Comparison of ENCODE assay signal across 8 mouse cellular contexts in the genomic region with DNA sequence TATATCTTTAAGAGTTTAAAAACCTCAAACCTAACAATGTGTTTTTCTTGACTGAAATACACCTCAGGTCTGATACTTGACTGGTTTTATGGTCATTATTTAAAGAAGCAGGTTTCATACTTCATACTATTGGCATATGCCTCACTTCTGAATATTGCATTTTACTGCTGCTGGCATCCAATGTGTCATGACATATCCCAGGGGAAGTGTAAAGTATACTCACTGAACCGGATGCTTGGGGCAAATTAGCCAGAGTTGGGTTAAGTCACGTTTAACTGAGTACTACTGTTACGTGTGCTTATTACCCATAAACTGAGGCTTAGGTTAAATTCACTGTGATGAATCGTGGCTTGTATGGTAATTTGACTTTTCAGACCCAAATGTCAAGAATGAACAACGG. TPM values are rescaled to one million over a fixed set of nuclear protein-coding genes. Genes with fewer than 3 reads are reported as not detected.
DNase-seq lines count a peak whose midpoint lies in the region; ATAC-seq and TF ChIP-seq lines count a peak whose summit lies in the region.

No protein-coding gene starts in this region.

- no peaks in the 10 kb centered on the region for H3K9me3 ChIP-seq in heart, embryonic 11.5 days (replicated peaks; ENCODE audit: control insufficient read depth, low read length)
- H3K9me3 ChIP-seq in MEL (replicated peaks; ENCODE audit: insufficient read depth, low read length), result no peaks in the 10 kb centered on the region
- H3K9me3 ChIP-seq in hindbrain, embryonic 10.5 days, result no peaks in the 10 kb centered on the region
- H3K9me3 ChIP-seq in midbrain, embryonic 10.5 days (replicated peaks), result no peaks in the 10 kb centered on the region

- TF ChIP-seq CTCF in MEL (IDR thresholded peaks at IDR 0.05 in 2 of 3, conservative IDR thresholded peaks at IDR 0.05 in 1 of 3; ENCODE audit: control insufficient read depth in 1 of 3, insufficient read depth in 1 of 3, low read depth in 2 of 3, low read length in 3 of 3, poor library complexity in 1 of 3, severe bottlenecking in 1 of 3), result no peak

- H3K9ac ChIP-seq in heart, embryonic 11.5 days (ENCODE audit: low read depth, low read length), result no peak overlapping the region
- peak overlapping the region; percentile 61 for H3K9ac ChIP-seq in MEL (ENCODE audit: control insufficient read depth, low read depth, low read length, poor library complexity, severe bottlenecking)

- 0 out of 2 replicates have a peak overlapping the region, but pooled peaks have one; percentile 48 for H3K4me3 ChIP-seq in heart, embryonic 11.5 days (ENCODE audit: low read depth, low read length)
- peak overlapping the region; percentile 36 to 52 for H3K4me3 ChIP-seq in MEL (ENCODE audit: control insufficient read depth in 1 of 2, insufficient read depth in 1 of 2, low read depth in 2 of 2, low read length in 2 of 2)
- H3K4me3 ChIP-seq in hindbrain, embryonic 10.5 days, result peak overlapping the region; percentile 61
- peak overlapping the region; percentile 64 for H3K4me3 ChIP-seq in midbrain, embryonic 10.5 days

- H3K4me2 ChIP-seq in heart, embryonic 11.5 days, result peak overlapping the region; percentile 15; the same call in 1 of the 2 replicates

- DNase-seq in heart, postnatal 4 days, result no peak
- no peak for DNase-seq in MEL (ENCODE audit: low read depth, low spot score)
- no peak for DNase-seq in hindbrain, embryonic 10.5 days (ENCODE audit: low spot score)
- no peak for DNase-seq in midbrain, embryonic 10.5 days (ENCODE audit: low spot score)
- no peak for DNase-seq in right cerebral cortex, adult 18-20 months
- DNase-seq in gastrocnemius, postnatal 25 days, result no peak
- DNase-seq in thymus, postnatal 10 days (ENCODE audit: low spot score in 2 of 2), result no peak

- TF ChIP-seq POLR2A in MEL (IDR thresholded peaks at IDR 0.05; ENCODE audit: control insufficient read depth in 1 of 2, insufficient read depth in 1 of 2, low read depth in 1 of 2, low read length in 2 of 2, poor library complexity in 1 of 2), result no peak

- no peaks in the 10 kb centered on the region for H3K36me3 ChIP-seq in heart, embryonic 11.5 days (ENCODE audit: control insufficient read depth, insufficient read depth, low read length)
- H3K36me3 ChIP-seq in MEL (ENCODE audit: control insufficient read depth in 1 of 2, insufficient read depth in 2 of 2, low read length in 2 of 2), result peaks cover 0 to 11% of the 10 kb centered on the region in 2 experiments; a peak in 2 of 4 replicates
- no peaks in the 10 kb centered on the region for H3K36me3 ChIP-seq in hindbrain, embryonic 10.5 days
- no peaks in the 10 kb centered on the region for H3K36me3 ChIP-seq in midbrain, embryonic 10.5 days

- no peaks in the 10 kb centered on the region for H3K27me3 ChIP-seq in heart, embryonic 11.5 days (ENCODE audit: control insufficient read depth, insufficient read depth, low read length)
- no peaks in the 10 kb centered on the region for H3K27me3 ChIP-seq in MEL (ENCODE audit: control insufficient read depth in 1 of 2, insufficient read depth in 2 of 2, low read length in 2 of 2)
- H3K27me3 ChIP-seq in hindbrain, embryonic 10.5 days (ENCODE audit: insufficient read depth, poor library complexity, severe bottlenecking), result 0 out of 2 replicates have a peak, but pooled peaks cover 3% of the 10 kb centered on the region
- no peaks in the 10 kb centered on the region for H3K27me3 ChIP-seq in midbrain, embryonic 10.5 days (ENCODE audit: low read depth, poor library complexity, severe bottlenecking)

- H3K4me1 ChIP-seq in heart, embryonic 11.5 days (ENCODE audit: control insufficient read depth, insufficient read depth, low read length), result peaks cover 7% of the 10 kb centered on the region; the same call in 1 of the 2 replicates
- H3K4me1 ChIP-seq in MEL (ENCODE audit: control insufficient read depth in 1 of 2, insufficient read depth in 2 of 2, low read length in 2 of 2), result peaks cover 6 to 20% of the 10 kb centered on the region in 2 experiments
- peaks cover 10% of the 10 kb centered on the region for H3K4me1 ChIP-seq in hindbrain, embryonic 10.5 days (replicated peaks)
- H3K4me1 ChIP-seq in midbrain, embryonic 10.5 days, result peaks cover 8% of the 10 kb centered on the region; the same call in 1 of the 2 replicates

- no peak overlapping the region for H3K27ac ChIP-seq in heart, embryonic 11.5 days (ENCODE audit: low read depth, low read length)
- H3K27ac ChIP-seq in MEL (ENCODE audit: control insufficient read depth, low read depth, low read length), result peak overlapping the region; percentile 61
- peak overlapping the region; percentile 91 for H3K27ac ChIP-seq in hindbrain, embryonic 10.5 days
- H3K27ac ChIP-seq in midbrain, embryonic 10.5 days (replicated peaks), result peak overlapping the region; percentile 90; the same call in 1 of the 2 replicates

- ATAC-seq in heart, embryonic 11.5 days (replicated peaks; ENCODE audit: insufficient number of reproducible peaks, low FRiP score, low TSS enrichment), result no peak

- H3K79me2 ChIP-seq in MEL (ENCODE audit: control insufficient read depth, insufficient read depth, low read length, poor library complexity), result no peaks in the 10 kb centered on the region; the same call in 1 of the 2 replicates

- no peak for TF ChIP-seq EP300 in MEL (IDR thresholded peaks at IDR 0.05; ENCODE audit: low read depth in 1 of 2, low read length in 2 of 2)

- 81% methylated on average over 5 of the region's 5 CpGs for WGBS in heart, embryonic 11.5 days (ENCODE audit: insufficient replicate concordance)
- WGBS in hindbrain, embryonic 10.5 days, result 80% methylated on average over 5 of the region's 5 CpGs
- WGBS in midbrain, embryonic 10.5 days, result 80% methylated on average over 5 of the region's 5 CpGs

- no peak for TF ChIP-seq RAD21 in MEL (IDR thresholded peaks at IDR 0.05; ENCODE audit: low read depth, low read length)

TF ChIP-seq in MEL, 35 proteins besides CTCF, POLR2A, EP300 and RAD21:
- TF ChIP-seq BHLHE40 (IDR thresholded peaks at IDR 0.05; ENCODE audit: borderline replicate concordance, low read depth, low read length) (no peak), SMC3 (IDR thresholded peaks at IDR 0.05; ENCODE audit: low read depth, low read length) (no peak), ZC3H11A (IDR thresholded peaks at IDR 0.05; ENCODE audit: low read depth, low read length) (no peak), USF2 (IDR thresholded peaks at IDR 0.05; ENCODE audit: borderline replicate concordance in 1 of 2, insufficient read depth in 1 of 2, low read depth in 1 of 2, low read length in 2 of 2) (no peak), ZKSCAN1 (IDR thresholded peaks at IDR 0.05; ENCODE audit: low read depth, low read length) (no peak), SIN3A (IDR thresholded peaks at IDR 0.05; ENCODE audit: low read length) (no peak; the same call in 1 of the 2 replicates), GATA1 (IDR thresholded peaks at IDR 0.05; ENCODE audit: low read depth, low read length) (peak; percentile 35; the same call in 1 of the 2 replicates), USF1 (IDR thresholded peaks at IDR 0.05; ENCODE audit: low read depth, low read length) (no peak), ZMIZ1 (IDR thresholded peaks at IDR 0.05; ENCODE audit: low read depth, low read length) (no peak)

RNA-seq across cellular contexts. Expression of a gene that starts 29.5 kb away (rescaled TPM):
- polyA plus RNA-seq in heart, embryonic 11.5 days (2014; fragmentation: Nextera tagmentation; extraction: Ambion mirVana), result 0.79 and 1.4 TPM in 2 replicates
- total RNA-seq in heart, postnatal 4 days (2021), result 1 to 10 TPM; 2.3 to 2.5 TPM
- 1.5 and 1.8 TPM in 2 replicates for total RNA-seq in MEL (2012; rRNA removed)
- polyA plus RNA-seq in MEL (2012; ENCODE audit: insufficient read depth in 1 of 2, insufficient read length in 2 of 2, low read depth in 1 of 2, low replicate concordance in 2 of 2, missing spikeins in 1 of 2), result 1 to 10 TPM in 1 of 2 experiments, not detected in 1; 3.1 TPM
- 1.3 and 2.4 TPM in 2 replicates for polyA plus RNA-seq in hindbrain, embryonic 10.5 days (2016; fragmentation: Nextera tagmentation; extraction: Ambion mirVana)
- 1.4 and 1.9 TPM in 2 replicates for polyA plus RNA-seq in midbrain, embryonic 10.5 days (2016; fragmentation: Nextera tagmentation; extraction: Ambion mirVana)
- 10 to 100 TPM; 18.2 to 23.7 TPM for total RNA-seq in gastrocnemius, postnatal 25 days (2021)
